Mouse (Mus musculus) cerebellum, adult 11-12 months (tissue): ENCODE measurements around the gene Fbxl14.

ENCODE experiments used
- DNase-seq: peaks from one replicate; pipeline ENCODE4 v3.0.0; 2022

Fbxl14 gene

DNA sequence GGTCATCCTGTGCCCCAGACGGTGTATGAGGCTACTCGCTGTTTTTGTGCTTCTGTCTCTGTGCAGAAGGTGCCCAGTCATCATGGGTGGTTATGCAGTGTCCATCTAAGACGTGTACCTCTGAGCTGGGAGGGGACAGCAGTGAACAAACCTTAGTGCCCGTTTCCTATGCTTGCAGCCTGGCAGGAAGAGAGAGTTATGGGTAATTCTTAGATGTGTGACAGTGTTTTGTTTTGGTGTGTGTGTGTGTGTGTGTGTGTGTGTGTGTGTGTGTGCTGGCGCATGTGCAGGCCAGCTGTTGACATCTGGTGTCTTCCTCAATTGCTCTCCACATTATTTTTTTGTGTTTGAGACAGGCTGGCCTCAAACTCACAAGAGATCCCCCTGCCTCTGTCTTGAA, 20.6 kb downstream of the Fbxl14 start:
- DNase-seq, result no peak

DNA sequence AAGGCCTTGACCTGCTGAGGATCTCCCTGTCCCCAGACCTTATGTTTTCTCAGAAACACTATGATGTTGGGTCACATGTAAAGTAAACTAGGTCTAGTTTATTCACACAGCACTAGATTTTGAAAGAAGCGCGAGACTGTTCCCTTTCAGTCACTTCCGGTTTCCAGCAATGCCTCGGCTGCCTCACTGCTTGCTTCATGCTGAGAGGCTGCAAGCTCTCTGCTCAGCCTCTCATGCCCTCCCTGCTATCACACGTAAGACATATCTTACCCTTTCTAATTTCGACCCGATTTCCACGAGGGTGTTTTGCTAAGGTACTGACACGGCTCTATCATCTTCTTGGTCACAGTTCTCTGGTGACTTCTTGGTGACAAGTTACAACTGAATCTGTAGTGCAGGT, 22.6 kb downstream of the Fbxl14 start:
- DNase-seq, result no peak

DNA sequence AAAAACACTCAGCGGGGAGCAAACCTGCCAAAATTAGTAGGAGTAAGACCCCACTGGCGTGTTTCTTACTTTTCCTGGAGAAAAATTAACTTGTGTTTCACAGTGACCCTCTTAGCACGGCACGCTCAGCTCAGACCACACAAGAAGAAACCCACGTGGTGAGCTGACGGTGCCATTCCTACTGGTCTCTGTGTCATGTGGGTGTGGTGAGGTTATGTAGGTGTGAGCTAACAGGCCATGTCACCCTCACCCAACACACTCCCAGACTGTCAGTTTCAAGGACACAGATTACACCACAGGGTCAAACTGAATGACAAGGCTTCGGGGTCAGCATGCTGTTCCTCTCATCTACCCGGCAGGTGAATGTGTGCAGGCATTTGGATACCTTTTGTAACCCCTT, 25.3 kb downstream of the Fbxl14 start:
- DNase-seq, result no peak

DNA sequence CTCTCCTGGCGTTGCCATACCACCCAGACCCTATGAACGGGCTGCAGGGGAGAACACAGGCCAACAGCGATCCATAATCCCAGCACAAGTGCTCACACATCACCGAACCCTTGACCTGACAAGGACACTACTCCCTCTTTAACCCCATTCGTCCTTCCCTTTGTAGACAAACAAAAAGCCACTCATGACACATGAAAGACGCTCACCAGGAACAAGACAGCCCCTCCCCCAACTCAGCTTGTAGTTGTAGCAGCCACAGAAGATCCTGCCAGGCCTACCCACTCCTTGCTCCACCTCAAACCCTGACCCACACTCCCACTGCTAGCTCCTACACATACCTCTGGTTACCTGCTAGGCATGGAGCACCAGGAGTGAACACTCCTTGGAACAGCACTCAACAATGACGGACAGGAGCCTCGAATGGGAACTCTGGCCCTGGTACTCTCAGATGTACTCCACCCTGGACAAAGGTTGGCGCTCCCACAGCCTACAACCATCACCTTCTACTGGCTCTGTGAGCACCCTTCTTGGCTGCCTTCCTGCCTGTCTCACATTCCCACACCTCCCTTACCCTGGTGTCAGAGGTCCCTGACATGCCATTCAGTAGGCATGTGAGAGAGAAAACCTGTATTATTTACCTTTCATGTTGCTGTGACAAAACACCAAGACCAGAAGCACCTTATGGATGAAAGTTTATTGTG, 26.2 kb downstream of the Fbxl14 start:
- no peak for DNase-seq

DNA sequence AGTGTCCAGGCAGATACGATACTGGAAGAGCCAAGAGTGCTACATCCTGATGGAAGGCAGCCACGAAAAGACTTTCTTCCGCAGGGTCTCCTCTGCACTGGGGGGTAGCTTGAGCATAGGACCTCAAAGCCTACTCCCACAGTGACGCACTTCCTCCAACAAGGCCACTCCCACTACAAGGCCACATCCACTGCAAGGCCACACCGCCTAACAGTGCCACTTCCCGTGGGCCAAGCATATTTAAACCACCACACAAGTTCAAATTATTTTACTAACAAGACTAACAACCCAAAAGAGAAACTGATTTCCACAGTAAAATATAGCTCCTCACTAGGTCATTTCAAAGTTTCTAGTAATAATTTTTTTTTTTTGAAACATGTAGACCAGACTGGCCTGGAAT, 28.8 kb downstream of the Fbxl14 start:
- no peak for DNase-seq

DNA sequence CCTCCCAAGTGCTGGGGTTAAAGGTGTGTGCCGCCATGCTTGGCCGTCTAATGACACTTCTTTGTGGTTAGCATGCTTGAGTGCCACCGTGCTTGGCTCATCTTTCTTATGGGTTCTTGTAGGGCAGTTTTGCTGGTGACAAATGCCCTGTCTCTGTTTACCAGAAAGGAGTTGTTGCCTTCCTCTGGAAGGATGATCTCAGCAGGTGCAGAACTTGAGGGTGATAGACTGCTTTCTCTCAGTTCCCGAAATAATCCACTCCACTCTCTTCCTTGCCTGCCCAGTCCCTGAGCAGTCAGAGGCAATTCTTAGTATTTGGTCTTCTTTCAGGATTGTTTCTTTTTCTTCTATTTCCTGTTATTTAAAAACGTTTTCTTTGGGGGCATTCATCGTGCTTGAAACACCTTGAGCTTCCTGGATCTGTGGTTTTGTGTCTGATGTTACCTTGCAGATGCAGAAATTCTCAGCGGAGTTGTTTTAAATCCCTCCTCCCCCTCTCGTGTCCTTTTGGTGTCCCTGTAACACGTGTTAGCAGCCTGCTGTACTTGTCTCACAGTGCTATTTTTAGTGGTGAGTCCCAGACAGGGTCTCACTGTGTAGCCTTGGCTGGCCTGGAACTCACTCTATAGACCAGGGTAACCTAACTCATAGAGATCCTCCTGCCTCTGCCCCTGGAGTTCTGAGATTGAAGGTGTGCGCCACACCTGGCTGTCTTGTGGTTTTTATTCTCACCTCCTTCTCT, 29.3 kb downstream of the Fbxl14 start:
- no peak for DNase-seq

DNA sequence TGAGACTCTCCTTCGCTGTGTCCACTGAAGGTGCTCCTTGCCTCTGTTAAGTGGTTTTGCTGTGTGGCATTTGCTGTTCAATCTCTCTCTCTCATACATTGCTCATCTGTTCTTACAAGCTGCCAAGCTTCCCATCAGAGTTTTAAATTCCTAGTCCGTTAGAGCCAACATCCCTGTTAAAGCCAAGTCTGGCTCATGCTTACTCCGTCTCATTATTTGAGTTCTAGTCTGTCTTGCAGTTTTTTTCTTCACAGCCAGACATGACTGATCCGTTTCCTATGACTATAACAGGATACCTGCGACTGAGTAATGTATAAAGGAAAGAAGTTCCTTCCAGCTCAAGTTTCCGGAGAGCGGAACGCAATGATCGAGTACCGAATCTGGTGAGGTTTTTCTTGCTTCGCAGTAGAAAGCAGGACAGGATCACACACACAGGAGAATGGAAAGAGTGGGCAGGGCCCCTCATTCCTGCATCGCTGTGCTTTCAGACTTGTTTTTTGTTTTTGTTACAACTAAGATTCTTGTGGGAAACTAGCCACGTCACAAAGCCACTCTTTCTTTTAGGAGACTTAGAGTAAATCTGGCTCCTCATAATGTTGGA, 30.1 kb downstream of the Fbxl14 start:
- DNase-seq, result no peak

DNA sequence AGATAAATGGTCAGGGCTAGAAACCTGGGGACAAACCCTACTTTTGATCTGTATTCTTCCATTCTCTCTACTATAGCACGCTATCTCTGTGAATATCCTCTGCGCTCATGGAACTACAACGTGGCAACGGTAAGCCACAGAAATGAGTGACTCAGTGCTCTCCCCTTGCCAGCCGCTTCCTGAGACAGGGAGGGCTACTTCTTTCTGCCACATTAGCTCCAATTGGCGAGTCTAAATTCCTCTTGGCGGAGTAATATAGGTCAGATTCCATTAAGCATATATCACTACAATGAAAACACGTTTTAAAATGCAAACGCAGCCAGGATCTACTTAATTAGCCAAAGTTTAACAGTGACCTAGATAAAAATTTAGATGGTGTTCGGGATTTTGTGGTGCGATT, 33.2 kb downstream of the Fbxl14 start:
- DNase-seq, result no peak

DNA sequence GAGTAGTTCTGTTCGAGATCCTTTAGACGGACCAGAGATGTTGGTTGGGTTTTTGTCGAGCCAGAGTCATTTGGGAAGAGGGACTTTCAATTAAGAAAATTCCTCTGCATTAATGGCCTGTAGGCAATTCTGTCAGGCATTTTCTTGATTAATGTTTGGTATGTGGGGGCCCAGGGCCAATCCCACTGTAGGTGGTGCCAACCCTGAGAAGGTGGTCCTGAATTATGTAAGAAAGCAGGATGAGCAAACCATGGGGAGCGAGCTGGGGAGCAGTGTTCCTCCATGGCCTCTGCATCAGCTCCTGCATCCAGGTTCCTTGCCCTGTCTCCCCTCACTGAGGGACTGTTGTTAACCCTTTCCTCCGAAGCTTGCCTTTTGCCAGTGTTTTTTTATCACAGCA, 34.0 kb downstream of the Fbxl14 start:
- no peak for DNase-seq

DNA sequence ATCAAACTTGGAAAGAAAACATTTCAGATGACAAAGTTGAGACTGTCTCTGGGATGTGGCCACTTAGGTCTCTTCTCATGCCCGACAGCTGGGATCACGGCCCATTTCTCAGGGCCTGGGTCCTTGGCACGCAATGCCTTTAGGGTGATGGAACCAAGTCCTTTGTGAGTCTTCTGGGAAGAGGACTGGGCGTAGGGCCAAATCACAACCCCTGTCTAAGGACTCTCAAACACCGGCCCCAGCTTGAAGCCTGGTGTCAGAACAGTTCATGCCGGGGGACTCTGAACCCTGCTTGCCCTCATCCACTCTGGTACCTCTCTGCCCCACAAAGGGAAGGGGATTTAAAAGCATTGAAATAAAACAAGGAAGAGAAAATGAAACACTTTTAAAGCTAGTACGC, 34.6 kb downstream of the Fbxl14 start:
- no peak for DNase-seq

DNA sequence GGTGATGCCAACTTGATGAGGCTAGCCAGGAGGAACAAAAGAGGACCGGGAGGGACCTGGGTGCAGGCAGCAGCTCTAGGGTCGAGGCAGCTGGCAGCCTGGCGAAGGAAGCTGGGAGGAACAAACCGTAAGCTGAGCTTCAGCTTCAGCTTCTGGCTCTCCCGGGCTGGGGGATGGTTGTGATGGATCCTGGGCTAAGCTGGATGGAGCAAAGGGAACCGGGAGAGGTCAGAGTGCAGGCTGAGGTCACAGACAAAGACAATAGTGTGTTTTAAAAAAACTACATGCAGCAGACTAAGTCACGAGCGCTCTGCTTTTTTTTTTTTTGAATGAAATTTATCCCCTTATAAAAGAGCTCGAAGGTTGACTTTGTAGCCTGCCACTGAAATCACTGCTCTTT, 41.3 kb downstream of the Fbxl14 start:
- DNase-seq, result no peak

DNA sequence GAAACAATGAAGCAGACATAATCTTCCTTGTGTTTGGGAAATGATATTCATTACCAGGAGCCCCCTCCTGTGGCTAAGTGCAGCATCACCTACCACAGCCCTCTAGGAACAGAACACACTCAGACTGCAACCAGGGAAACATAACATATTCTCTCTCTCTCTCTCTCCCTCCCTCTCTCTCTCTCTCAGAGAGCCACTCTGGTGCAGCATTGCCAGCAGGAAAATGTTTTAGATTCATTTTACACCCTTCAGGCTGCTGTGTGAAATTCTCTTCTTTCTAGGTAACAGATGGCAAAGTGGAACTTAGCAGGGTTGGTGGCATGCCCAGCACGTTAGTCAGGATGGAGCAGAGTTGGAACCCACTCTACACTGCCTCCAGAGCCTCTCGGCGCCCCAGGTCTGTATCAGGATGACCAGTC, 42.0 kb downstream of the Fbxl14 start:
- peak; percentile 26 for DNase-seq

DNA sequence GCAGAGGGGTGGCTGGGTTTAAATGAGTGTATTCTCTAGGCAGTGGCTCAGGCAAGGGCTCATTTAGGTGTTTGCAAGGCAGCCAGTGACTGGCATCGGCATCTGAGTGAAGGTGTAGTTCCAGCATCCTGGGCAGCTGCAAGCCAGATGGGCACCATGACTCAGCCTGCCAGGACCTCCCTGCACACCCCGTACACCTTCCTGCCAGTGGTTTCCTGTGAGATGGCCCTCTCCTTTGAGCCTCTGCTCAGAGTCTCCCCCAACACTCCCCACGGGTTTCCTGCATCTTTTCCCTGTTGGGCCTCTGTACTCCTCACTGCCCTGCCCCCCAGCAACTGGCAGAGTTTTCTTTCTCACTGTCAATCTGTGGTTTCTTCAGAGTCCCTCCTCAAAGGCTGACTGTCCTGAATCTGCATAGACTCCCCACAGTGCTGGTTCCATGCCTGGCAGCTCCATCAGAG, 42.5 kb downstream of the Fbxl14 start:
- DNase-seq, result peak; percentile 11

DNA sequence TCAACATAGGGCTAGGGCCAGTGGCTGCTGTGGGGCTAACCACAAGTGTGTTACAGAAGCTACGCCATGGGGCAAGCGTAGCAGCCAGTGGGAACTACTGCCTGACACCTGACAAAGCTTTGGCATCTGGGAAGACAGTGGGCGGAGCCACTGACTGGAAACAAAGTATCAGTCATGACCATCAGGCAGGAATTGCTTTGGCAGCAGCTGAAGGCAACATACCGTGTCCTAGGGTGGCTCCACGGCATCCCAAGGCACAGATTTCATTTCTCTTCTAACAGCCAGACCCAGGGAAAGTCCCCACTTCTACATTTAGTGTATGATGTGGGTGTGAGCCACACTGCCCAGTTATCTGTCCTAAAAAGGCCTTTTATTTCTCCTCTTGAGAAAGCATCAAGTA, 47.0 kb downstream of the Fbxl14 start:
- no peak for DNase-seq

DNA sequence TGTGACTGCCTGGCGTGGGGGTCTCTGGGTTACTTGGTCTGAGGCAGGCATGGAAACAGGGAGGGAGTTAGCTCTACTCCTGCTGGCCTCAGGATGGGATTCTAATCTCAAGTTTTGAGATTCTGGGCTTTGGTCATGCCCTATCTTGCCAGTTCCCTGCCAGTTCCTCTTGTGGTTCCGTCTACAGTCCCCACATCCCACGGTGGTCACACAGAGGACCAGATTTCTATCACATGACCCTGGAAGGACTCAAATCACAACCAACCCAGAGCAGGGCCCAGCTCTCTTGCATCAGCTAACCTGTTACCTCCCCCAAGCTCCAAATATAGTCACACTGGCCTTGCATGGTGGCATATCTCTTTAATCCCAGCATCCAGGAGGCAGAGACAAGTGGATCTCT, 50.2 kb downstream of the Fbxl14 start:
- no peak for DNase-seq
